Mouse (Mus musculus): ENCODE results near the gene Prl8a8.

The Prl8a8 gene

DNA sequence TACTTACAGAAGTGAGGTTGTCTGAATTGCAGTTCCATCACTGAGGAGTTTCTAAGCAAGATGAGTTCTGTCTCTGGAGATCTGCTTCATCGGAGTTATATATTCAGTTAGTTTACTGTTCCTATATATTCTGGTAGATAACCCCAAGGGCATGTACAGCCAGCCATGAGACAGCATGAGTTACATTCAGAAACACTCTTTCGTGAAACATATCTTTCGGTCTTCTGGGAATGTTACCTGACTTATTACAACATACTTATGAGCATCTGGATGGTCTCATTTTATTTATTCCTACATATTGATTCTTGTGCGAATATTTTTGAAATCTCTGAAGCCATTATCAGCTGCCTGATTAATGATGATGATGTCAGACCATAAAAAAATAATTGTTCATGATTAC is at the start of gene Prl8a8:
Gene Prl8a8 (minus strand): TSS at position 101 of the 400 bp plus-strand sequence.
- no peak for DNase-seq (ENCODE audit: low spot score in 2 of 2)

DNA sequence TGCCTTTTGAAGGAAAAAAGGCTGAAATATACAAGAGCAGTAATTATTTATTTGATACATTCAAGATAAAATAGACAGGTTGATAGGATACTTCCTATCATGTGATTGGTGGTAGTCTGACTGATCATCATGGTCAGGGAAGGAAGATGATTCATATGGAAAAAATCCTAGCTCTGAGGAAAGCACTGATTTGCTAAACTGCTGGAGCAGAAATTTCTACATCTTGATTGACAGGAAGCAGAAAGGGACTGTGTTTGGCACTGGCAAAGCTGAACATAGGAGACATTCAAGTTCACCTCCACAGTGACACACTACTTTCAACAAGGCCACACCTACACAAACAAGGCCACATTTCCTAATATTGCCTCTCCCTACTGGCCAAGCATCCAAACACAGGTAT is 40.3 kb upstream of the Prl8a8 start:
- no peak for DNase-seq (ENCODE audit: low spot score in 2 of 2)

DNA sequence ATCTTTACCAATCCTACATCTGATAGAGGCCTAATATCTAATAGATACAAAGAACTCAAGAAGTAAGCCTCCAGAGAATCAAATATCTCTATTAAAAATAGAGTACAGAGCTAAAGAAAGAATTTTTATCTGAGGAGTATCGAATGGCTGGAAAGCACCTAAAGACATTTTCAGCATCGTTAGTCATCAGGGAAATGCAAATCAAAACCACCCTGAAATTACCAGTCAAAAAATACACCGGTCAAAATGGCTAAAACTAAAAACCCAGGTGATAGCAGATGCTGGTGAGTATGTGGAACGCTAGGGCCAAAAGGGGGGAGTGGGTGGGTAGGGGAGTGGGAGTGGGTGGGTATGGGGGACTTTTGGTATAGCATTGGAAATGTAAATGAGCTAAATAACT is 10.1 kb upstream of the Prl8a8 start:
- DNase-seq (ENCODE audit: low spot score in 2 of 2), result no peak

DNA sequence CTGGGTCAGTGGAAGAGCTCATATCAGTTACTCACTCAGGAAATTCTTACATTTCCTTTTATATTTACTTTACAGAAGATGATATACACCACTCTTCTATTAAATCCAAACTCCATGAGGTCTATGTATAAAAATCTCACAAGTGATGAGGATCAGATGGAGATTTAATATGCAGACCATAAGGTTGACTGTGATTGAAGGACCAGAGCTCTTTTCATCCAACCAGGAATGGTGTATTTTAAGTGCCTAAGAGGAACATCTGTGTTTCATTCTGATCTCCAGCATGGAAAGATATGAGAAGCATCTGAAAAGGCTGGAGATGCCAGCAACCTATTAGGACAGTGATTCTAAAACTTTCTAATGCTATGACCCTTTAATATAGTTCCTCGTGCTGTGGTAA is 5.4 kb downstream of the Prl8a8 start:
- DNase-seq (ENCODE audit: low spot score in 2 of 2), result no peak

Measured in right cerebral cortex, postnatal 36 days (tissue).